Mouse (Mus musculus) neutrophil, adult 59 days (primary cell): ENCODE measurements around the gene Fbxl19. TPM values are rescaled to one million over a fixed set of nuclear protein-coding genes. Genes with fewer than 3 reads are reported as not detected.

ENCODE experiments used
- total RNA-seq, 2 experiments: library from RNA; stranded (reverse); gene quantifications; 1 replicate in 1 of 2; 2 replicates in 1 of 2; pipeline ENCODE4 v1.2.4; 2023

Gene Fbxl19
- total RNA-seq: 1 to 10 TPM; 6.0 to 7.0 TPM

DNA sequence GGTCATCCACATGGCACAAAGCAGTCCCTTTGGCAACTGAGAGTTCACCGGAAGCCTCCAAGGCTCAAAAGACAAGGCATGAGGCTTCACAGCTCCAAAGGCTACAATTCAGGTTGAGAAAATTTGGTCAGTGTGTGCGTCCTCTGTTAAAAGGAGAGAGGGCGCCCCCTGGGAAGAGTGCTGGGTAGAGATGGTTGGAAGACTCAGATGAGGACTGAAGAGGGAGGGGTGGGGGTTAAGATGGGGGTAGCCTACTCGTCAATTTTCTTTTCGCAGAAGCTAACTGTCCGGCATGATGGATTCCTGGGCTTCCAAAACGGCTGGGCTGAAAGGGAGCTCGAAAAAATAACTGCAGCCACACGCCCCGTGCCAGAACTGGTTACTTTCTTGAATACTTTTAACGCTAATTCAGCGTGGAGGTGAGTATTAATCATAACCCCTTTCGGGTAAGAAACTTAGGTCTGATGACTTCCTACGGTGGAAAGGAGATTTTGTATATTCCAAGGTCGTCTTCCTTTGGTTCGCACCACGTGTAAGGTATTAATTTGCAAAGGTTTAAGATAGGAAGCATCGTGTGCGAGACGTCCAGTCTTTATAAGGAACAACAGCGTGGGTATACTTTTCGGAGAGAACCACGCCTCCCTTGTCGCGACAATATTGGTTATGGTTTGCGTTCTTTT, at the start of gene Fbxl19:
Fbxl19 (plus strand) TSS at position 178 of the 680 bp plus-strand sequence.

DNA sequence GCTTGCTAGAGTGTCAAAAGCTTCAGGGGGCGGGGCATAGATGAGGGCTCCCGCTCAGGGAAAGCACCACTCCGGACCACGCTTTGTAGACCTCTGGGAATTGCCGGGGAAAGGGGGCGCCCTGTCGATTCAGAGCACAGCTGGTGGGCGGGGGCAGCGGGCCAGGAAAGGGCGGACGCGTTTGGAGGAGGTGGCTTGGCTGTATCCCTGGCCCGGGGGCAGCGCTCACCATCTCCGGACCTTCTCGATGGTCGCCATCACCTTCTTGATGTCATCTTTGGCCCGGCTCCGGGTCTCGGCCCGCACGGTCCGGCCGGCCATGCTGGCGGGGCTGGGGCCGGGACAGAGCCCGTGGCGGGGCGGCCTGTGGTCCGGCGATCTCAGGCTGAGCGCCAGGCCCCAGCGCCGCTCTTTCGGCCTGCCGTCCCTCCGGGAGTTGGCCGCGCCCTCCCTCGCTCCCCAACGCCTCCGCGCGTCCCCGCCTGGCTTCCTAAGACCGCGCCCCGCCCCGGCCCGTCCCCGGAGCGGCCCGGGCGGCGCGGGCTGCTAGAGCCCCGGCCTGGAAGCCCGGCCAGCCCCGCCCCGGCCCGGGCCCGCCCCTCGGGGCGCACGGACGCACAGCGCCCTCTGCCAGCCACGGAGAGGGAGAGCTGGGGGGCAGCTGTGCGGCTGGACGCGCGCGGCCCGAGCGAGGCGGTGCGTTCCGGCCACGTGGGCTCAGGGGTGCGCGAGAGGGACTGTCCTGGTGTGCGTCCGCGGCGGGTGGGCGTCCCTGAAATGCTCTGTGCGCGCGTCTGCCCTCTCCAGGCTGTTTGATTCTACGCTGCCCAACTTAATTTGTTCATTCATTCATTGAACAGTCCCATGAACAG, 35.9 kb upstream of the Fbxl19 start, which contains the start of gene Bcl7c:
Bcl7c (minus strand) TSS at position 727 of the 872 bp plus-strand sequence.

DNA sequence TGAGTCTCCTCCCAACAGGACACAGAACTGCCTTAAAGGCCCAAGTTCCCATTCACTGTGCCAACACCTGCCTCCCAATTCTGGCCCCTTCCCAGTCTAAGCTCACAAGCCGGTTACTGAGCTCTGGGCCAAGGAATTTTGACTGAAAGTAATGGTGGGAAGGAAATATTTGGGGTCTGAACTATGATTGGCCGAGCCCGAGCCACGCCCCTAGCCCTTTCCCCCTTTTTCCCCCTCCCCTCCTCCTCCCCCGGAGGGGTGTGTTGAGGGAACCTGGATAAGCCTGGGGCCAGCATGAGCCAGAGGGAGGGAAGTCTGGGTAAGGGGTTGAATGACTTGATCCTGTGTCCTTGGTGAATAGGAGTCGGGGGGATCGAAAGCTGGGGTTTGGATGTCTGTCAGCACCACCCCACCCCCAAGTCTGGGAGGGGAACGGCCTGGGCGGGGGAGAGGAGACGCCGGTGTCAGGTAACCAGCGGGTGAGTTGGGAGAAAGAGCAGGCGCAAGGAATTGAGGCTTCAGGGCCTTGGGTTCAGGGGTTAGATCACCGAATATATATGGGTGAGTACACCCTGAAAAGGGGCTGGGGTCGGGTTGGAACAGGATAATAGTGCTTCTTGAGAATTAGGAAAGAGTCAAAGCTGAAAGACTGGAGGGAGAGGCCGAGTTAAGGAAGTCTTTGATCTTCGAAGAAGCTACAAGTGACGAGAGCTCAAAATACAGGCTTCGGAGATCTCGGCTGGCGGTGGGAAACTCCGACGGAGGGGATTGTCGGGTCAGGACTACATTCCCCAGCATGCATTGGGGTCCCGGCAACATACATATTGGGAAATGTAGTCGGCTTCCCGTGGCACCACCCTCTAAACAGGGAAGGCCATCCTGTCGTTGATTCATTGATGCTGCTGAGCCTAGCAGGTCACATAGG, 31.6 kb upstream of the Fbxl19 start, which contains the start of gene Ctf1:
Ctf1 (plus strand) TSS at position 276 of the 925 bp plus-strand sequence.

DNA sequence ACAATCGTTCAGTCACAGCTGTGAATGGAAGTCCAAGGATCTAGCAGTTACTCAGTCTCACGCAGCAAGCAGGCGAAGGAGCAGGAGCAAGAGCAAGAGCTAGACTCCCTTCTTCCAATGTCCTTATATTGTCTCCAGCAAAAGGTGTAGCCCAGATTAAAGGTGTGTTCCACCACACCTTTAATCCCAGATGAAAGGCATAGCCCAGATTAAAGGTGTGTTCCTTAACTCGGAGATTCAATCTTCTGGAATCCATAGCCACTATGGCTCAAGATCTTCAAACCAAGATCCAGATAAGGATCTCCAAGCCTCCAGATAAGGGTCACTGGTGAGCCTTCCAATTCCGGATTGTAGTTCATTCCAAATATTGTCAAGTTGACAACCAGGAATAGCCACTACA, 12.3 kb upstream of the Fbxl19 start, which contains the start of gene Ctf2:
Ctf2 (minus strand) TSS at position 101 of the 400 bp plus-strand sequence.

DNA sequence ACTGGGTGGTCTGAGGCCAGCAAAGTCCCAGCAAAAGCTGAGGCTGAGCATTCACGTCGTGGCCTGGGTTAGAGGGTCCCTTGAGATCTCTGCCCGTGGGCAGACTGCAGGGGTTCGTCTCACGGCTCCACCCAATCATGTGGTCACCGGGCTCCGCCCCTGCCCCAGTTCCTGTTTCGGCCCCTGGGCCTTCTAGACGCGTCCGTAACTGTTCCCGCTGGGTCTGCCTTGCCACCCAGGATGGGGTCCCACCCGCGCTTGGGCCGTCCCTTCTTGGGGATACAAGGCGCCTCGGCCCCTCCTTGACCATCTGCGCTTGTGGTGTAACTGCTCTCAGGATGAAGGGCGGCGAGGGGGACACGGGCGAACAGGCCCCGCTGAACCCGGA, 25.3 kb downstream of the Fbxl19 start, which contains the start of gene Orai3:
Orai3 (plus strand) TSS at position 165 of the 388 bp plus-strand sequence.

DNA sequence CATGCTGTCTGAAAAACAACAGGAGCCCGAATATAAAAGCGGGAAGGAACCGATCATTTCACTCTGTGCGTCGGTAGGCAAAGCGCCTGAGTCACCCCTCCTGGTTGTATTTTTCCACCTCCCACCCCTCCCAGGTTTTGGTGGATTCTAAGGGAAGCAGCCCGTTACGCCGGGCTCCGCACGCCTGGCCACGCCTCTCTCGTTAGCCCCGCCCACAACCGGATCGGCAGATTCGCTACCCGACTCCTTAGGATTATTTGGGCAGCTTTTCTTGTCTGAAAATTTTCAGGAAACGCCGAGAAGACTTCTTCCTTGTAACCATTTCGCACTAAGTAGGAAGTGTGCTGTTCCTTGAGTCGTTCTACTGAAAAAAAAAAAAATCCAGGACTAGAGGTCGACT, 32.1 kb downstream of the Fbxl19 start, which contains the start of gene Setd1a:
Setd1a (plus strand) TSS at position 245 of the 400 bp plus-strand sequence.

DNA sequence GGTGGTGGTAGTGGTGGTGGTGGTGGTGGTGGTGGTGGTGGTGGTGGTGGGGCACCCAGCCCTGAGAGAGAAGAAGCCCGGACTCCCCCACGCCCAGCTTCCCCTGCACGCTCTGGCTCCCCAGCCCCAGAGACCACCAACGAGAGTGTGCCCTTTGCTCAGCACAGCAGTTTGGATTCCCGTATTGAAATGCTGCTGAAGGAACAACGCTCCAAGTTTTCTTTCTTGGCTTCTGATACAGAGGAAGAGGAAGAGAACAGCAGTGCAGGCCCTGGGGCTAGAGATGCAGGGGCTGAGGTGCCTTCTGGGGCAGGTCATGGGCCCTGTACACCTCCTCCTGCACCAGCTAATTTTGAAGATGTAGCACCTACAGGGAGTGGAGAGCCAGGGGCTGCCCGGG, 41.0 kb downstream of the Fbxl19 start, which contains the start of gene Gm49388:
Gm49388 (plus strand) TSS at position 301 of the 400 bp plus-strand sequence.

DNA sequence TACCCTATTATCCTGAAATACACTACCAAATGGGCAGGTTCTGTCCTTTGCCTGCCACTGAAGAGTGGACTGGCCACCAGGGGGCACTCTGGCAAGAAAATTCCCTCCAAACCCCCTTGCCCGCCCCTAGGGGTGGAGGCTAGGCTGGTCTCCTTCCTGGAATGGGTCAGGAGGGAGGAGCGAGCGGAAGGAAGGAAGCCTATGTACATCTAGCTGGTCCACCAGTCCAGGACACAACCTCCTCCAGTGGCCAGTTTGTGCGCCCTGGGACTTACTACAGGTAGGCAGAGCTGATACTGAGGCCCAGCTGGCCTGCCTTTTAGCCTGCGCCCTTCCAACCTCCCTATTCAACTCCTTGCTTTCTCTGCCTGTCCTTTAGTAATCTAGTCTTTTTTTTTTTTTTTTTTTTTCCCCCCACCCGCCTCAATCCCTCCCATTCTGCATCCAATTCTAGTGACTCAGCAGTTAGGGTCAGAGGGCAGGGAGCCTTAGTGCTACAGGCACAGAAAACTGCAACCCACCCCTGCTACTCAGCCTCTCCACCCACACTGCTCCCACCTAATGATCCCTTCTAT, 56.2 kb downstream of the Fbxl19 start, which contains the start of gene Hsd3b7:
Hsd3b7 (plus strand) TSS at position 170 of the 575 bp plus-strand sequence.

Other genes starting within 250 kb of the Fbxl19 start
- 10 to 100 TPM; 74.2 to 78.1 TPM for gene Srcap, start 232.6 kb upstream of the Fbxl19 start, total RNA-seq
- gene Gm42715, start 225.0 kb upstream of the Fbxl19 start, total RNA-seq: 10 to 100 TPM; 20.3 to 21.7 TPM
- not detected for gene Tmem265, start 183.2 kb upstream of the Fbxl19 start, total RNA-seq
- gene Phkg2, start 171.2 kb upstream of the Fbxl19 start, total RNA-seq: 100 to 1,000 TPM; 104 to 116 TPM
- 10 to 100 TPM; 16.7 to 19.2 TPM for gene Ccdc189, start 155.9 kb upstream of the Fbxl19 start, total RNA-seq
- 100 to 1,000 TPM; 158 to 167 TPM for gene Rnf40, start 155.8 kb upstream of the Fbxl19 start, total RNA-seq
- gene Zfp629, start 128.7 kb upstream of the Fbxl19 start, total RNA-seq: 1 to 10 TPM; 2.3 to 5.2 TPM
- gene Bcl7c, start 35.6 kb upstream of the Fbxl19 start, total RNA-seq: 10 to 100 TPM; 34.8 to 46.5 TPM
- not detected for gene Ctf1, start 31.8 kb upstream of the Fbxl19 start, total RNA-seq
- not detected for gene Ctf2, start 12.4 kb upstream of the Fbxl19 start, total RNA-seq
- 10 to 100 TPM; 27.2 to 29.1 TPM for gene Orai3, start 25.3 kb downstream of the Fbxl19 start, total RNA-seq
- gene Setd1a, start 32.1 kb downstream of the Fbxl19 start, total RNA-seq: 10 to 100 TPM; 30.9 to 31.9 TPM
- gene Gm49388, start 41.1 kb downstream of the Fbxl19 start, total RNA-seq: under 1 TPM in 1 of 2 experiments, not detected in 1; 0.84 TPM
- 10 to 100 TPM; 12.8 to 15.1 TPM for gene Hsd3b7, start 56.1 kb downstream of the Fbxl19 start, total RNA-seq
- 10 to 100 TPM; 61.0 to 71.1 TPM for gene Stx4a, start 79.8 kb downstream of the Fbxl19 start, total RNA-seq
- not detected for gene Stx1b, start 80.0 kb downstream of the Fbxl19 start, total RNA-seq
- 10 to 100 TPM; 39.9 to 40.2 TPM for gene Zfp646, start 131.7 kb downstream of the Fbxl19 start, total RNA-seq
- gene Zfp668, start 132.3 kb downstream of the Fbxl19 start, total RNA-seq: 1 to 10 TPM; 6.9 to 8.2 TPM
- gene Prss53, start 146.4 kb downstream of the Fbxl19 start, total RNA-seq: not detected
- gene Gm21974, start 150.9 kb downstream of the Fbxl19 start, total RNA-seq: not detected
- gene Vkorc1, start 151.1 kb downstream of the Fbxl19 start, total RNA-seq: 10 to 100 TPM in 1 of 2 experiments, 1 to 10 TPM in 1; 8.9 to 10.6 TPM
- gene Bckdk, start 159.5 kb downstream of the Fbxl19 start, total RNA-seq: 10 to 100 TPM; 33.7 to 34.8 TPM
- gene Kat8, start 168.0 kb downstream of the Fbxl19 start, total RNA-seq: 10 to 100 TPM; 16.9 to 19.3 TPM
- gene Prss8, start 185.6 kb downstream of the Fbxl19 start, total RNA-seq: not detected
- 1 to 10 TPM in 1 of 2 experiments, under 1 TPM in 1; 0.73 to 2.2 TPM for gene Prss36, start 202.2 kb downstream of the Fbxl19 start, total RNA-seq
- gene Fus, start 222.9 kb downstream of the Fbxl19 start, total RNA-seq: 100 to 1,000 TPM; 381 to 409 TPM
- 10 to 100 TPM; 58.7 to 76.0 TPM for gene Pycard, start 249.3 kb downstream of the Fbxl19 start, total RNA-seq